Mouse (Mus musculus) cortical plate, adult 2 months (tissue): ENCODE data around the gene Tmx1.

Source experiments
- CTCF ChIP-seq: fragments of 200-500 bp; IDR thresholded peaks from 2 replicates; pipeline ENCODE4 v1.5.1; 2011; ENCODE audit warnings: mild to moderate bottlenecking, control low read depth, low read length; ENCODE audit not compliant: insufficient read depth; ENCODE audit errors: extremely low read depth
- POLR2A ChIP-seq: fragments of 200-500 bp; IDR thresholded peaks from 2 replicates; pipeline ENCODE4 v1.6.1; 2011; ENCODE audit warnings: mild to moderate bottlenecking, low read length, control low read depth; ENCODE audit not compliant: insufficient read depth; ENCODE audit errors: extremely low read depth

DNA sequence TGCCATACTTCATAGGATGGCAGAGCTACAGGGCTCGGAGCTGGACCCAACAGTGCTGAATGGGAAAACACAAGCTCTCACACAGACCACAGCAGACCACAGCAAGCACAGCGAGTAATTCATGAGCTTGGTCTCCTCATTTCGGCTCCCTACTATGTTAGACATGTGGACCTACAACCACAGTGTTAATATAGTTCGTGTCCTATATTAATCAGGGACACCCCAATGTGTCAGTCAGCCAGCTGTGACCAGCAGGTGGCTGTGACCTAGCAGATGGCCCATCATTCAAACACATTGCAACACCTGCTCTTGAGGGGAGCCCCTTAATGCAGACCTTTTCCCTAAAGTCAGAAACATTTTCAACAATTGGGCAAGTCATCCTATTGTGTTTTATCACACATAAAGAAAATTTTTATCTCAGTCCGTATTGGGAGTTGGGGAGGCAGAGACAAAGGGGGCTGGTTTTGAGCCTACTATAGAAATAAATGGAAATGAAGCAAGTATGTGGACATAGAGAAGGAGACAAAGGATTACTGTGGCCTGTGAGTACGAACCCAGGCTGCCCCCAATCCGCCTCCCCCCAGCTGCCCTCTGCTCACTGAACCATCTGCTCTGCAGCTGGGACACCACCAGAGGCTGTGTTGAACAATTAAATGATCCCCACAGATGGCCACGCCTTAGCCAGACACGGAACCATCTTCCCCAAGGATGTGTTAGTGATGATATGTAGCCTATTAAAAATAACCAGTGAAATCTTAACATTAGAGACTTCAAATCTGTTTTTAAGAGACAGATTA lies 30.4 kb upstream of the Tmx1 start:
- TF ChIP-seq CTCF (no peak), POLR2A (no peak)
